Mouse (Mus musculus) liver, embryonic 11.5 days (tissue): ENCODE data around the gene Lsm7. TPM values are rescaled to one million over a fixed set of nuclear protein-coding genes. Genes with fewer than 3 reads are reported as not detected.
"Not testable (repeated sequence)": the region's sequence is repeated elsewhere in the genome, so short reads cannot be mapped to it uniquely, and the experiment has no call there.

Source experiments
- ATAC-seq: fragments of 200-750 bp; cut with Nextera tagmentation; replicated peaks from 2 replicates; pipeline ENCODE4 v1.8.0; 2017; ENCODE audit warnings: moderate number of reproducible peaks, mild to moderate bottlenecking, moderate TSS enrichment, moderate library complexity; ENCODE audit not compliant: low FRiP score
- DNase-seq: peaks from one replicate; pipeline ENCODE4 v3.0.0-alpha.2; 2017; ENCODE audit warnings: low spot score
- H3K27ac ChIP-seq: fragments of 300-500 bp; sonication (generic); 2 replicates; pipeline ENCODE4 v1.5.1; 2014; ENCODE audit warnings: mild to moderate bottlenecking, low read depth, low read length, control low read depth
- H3K27me3 ChIP-seq: fragments of 300-500 bp; sonication (generic); replicated peaks from 2 replicates; pipeline ENCODE4 v1.6.1; 2014; ENCODE audit warnings: low read length, mixed read lengths; ENCODE audit not compliant: control insufficient read depth, insufficient read depth
- H3K36me3 ChIP-seq: fragments of 300-500 bp; sonication (generic); 2 replicates; pipeline ENCODE4 v1.6.1; 2014; ENCODE audit warnings: mild to moderate bottlenecking, low read length, moderate library complexity, mixed read lengths; ENCODE audit not compliant: control insufficient read depth, insufficient read depth
- H3K4me1 ChIP-seq: fragments of 300-500 bp; sonication (generic); replicated peaks from 2 replicates; pipeline ENCODE4 v1.6.1; 2014; ENCODE audit warnings: low read length, mixed read lengths; ENCODE audit not compliant: control insufficient read depth, insufficient read depth
- H3K4me2 ChIP-seq: fragments of 300-500 bp; sonication (generic); 2 replicates; pipeline ENCODE4 v1.6.1; 2014; ENCODE audit warnings: mild to moderate bottlenecking, control low read depth, moderate library complexity
- H3K4me3 ChIP-seq: fragments of 300-500 bp; sonication (generic); 2 replicates; pipeline ENCODE4 v1.5.1; 2014; ENCODE audit warnings: low read depth, low read length, control low read depth
- H3K9ac ChIP-seq: fragments of 300-500 bp; sonication (generic); 2 replicates; pipeline ENCODE4 v1.6.1; 2014; ENCODE audit warnings: low read depth, low read length, control low read depth
- H3K9me3 ChIP-seq: fragments of 300-500 bp; sonication (generic); 2 replicates; pipeline ENCODE4 v1.6.1; 2016; ENCODE audit warnings: low read length, inconsistent platforms, mixed read lengths; ENCODE audit not compliant: control insufficient read depth
- WGBS: fragments of 180-500 bp; shearing (Covaris S2); extraction: QIAGEN DNeasy Blood & Tissue Kit; methylation state at CpG from one replicate; pipeline ENCODE4 v1.1.7; 2014; 5-methylcytosine and 5-hydroxymethylcytosine counted together
- polyA plus RNA-seq: library from polyadenylated mRNA; unstranded; fragments of >200 nt; fragmentation: Nextera tagmentation; extraction: Ambion mirVana; gene quantifications from 2 replicates; pipeline ENCODE4 v1.2.1, GENCODE M21; 2014

Lsm7 gene
- polyA plus RNA-seq, 1 experiment from 2014 or later = 453 TPM

GRCm38 (mm10) chr10:80835617-80836016 lies 19.4 kb downstream of the Lsm7 start:
- no peaks in the 10 kb centered on the region for H3K9me3 ChIP-seq
- H3K4me1 ChIP-seq = peaks cover 12% of the 10 kb centered on the region
- no peak overlapping the region for H3K27ac ChIP-seq
- H3K4me3 ChIP-seq = 0 out of 2 replicates have a peak overlapping the region, but pooled peaks have one; percentile 8
- H3K27me3 ChIP-seq = peaks cover 59% of the 10 kb centered on the region
- H3K9ac ChIP-seq = 0 out of 2 replicates have a peak overlapping the region, but pooled peaks have one; percentile 34
- ATAC-seq (no peak), DNase-seq (no peak)
- H3K36me3 ChIP-seq = no peaks in the 10 kb centered on the region; the same call in 1 of the 2 replicates
- no peak overlapping the region for H3K4me2 ChIP-seq
- 48% methylated on average over 30 of the region's 30 CpGs for WGBS

- DNase-seq = no peak
- H3K4me3 ChIP-seq = no peak overlapping the region
- no peaks in the 10 kb centered on the region for H3K9me3 ChIP-seq
- H3K9ac ChIP-seq = no peak overlapping the region
- H3K4me1 ChIP-seq = peaks cover 34% of the 10 kb centered on the region
- no peak for ATAC-seq
- 75% methylated on average over 7 of the region's 7 CpGs for WGBS
- H3K36me3 ChIP-seq = peaks cover 12% of the 10 kb centered on the region
- H3K27me3 ChIP-seq = peaks cover 51% of the 10 kb centered on the region
- H3K4me2 ChIP-seq = no peak overlapping the region
- no peak overlapping the region for H3K27ac ChIP-seq
Measured at GRCm38 (mm10) chr10:80832818-80833217, 22.2 kb downstream of the Lsm7 start.

DNA sequence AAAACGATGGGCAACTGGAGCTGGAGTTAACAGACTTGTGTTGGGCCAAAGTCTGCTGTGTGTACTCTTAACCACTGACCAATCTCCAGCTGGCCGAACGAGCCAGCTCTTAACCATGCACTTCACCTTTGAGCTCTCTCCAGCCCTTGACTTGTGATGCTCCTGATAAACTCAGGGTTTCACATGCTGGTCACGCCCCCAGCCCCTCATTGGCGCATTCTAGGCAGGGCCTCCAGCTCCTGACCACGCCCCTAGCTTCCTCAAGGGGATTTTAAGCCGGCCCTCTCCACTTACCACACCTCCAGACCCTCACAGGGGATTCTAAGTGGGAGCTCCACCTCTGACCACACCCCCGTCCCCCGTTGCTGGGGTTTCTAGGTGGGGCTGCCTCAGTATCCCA lies 23.9 kb downstream of the Lsm7 start:
- Histone ChIP-seq H3K27me3 (peaks cover 36% of the 10 kb centered on the region), H3K36me3 (peaks cover 12% of the 10 kb centered on the region), H3K4me3 (no peak overlapping the region), H3K4me1 (peaks cover 40% of the 10 kb centered on the region), H3K9me3 (no peaks in the 10 kb centered on the region), H3K27ac (peak overlapping the region; percentile 52), H3K4me2 (peak overlapping the region; percentile 30), H3K9ac (no peak overlapping the region)
- 3% methylated on average over 9 of the region's 9 CpGs for WGBS
- ATAC-seq (peak; percentile 16; the same call in 1 of the 2 replicates), DNase-seq (peak; percentile 63)

DNA sequence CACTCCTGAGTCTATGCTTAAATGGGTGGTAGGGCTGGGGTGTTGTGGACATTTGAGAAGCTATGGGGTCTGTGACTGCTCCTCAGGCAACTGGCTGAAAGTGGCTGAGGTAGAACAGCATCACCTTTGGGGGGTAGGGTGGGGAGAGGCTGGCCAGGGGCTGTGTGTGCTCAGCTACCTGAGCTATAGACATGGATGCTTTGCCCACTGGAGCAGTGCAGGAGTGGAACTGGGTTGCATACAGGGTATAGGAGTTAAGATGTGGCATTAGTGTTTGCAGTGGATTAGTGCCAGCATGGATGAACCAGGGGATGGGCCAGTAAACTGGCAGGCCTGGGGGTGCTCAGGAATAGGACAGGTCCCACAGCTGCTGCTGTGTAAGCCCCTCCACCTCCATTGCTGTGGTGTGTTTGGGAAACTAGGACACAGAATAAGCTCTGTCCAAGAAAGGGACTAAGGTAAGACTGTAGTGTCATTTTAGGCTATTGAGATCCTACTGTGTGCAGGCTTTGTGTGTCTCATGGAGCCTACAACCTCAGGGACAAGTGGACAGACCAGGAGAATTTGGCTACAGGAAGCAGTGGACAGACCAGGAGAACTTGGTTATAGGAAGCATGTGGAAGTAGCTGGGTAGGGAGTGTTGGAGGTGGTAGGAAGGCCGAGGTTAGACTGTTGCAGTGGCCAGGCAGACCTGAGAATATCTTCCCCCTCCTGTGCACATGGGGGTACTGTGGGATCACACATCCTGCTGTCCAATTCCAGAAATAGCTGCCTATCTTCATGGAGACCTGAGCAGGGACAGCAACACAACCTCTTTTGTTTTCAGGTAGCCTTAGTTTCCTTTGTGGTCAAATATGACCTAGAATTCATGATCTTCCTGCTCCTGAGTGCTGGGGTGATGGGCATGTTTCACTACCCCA lies 25.4 kb downstream of the Lsm7 start:
- Histone ChIP-seq H3K4me1 (peaks cover 40% of the 10 kb centered on the region), H3K36me3 (peaks cover 12% of the 10 kb centered on the region), H3K27me3 (peaks cover 21% of the 10 kb centered on the region), H3K4me2 (peak overlapping the region; percentile 20), H3K9me3 (no peaks in the 10 kb centered on the region), H3K4me3 (peak overlapping the region; percentile 20; the same call in 1 of the 2 replicates), H3K27ac (peak overlapping the region; percentile 38), H3K9ac (no peak overlapping the region)
- 55% methylated on average over 1 of the region's 1 CpGs for WGBS
- ATAC-seq = no peak
- DNase-seq = no peak

- H3K9me3 ChIP-seq, H3K9ac ChIP-seq, H3K27ac ChIP-seq, ATAC-seq, DNase-seq: not testable (repeated sequence)
- peak overlapping the region; percentile 69 for H3K4me3 ChIP-seq
- peaks cover 12% of the 10 kb centered on the region for H3K36me3 ChIP-seq
- H3K27me3 ChIP-seq = peaks cover 11% of the 10 kb centered on the region
- H3K4me2 ChIP-seq = peak overlapping the region; percentile 100
- peaks cover 50% of the 10 kb centered on the region for H3K4me1 ChIP-seq
- WGBS = 82% methylated on average over 8 of the region's 9 CpGs
Measured at GRCm38 (mm10) chr10:80828587-80828986, 26.4 kb downstream of the Lsm7 start.

GRCm38 (mm10) chr10:80827870-80828420 lies 27.1 kb downstream of the Lsm7 start:
- WGBS = 75% methylated on average over 10 of the region's 10 CpGs
- ATAC-seq = no peak
- Histone ChIP-seq H3K9ac (peak overlapping the region; percentile 85), H3K4me3 (peak overlapping the region; percentile 69), H3K4me2 (peak overlapping the region; percentile 100), H3K27ac (no peak overlapping the region), H3K4me1 (peaks cover 50% of the 10 kb centered on the region), H3K27me3 (peaks cover 4% of the 10 kb centered on the region), H3K9me3 (no peaks in the 10 kb centered on the region), H3K36me3 (peaks cover 12% of the 10 kb centered on the region)
- DNase-seq = no peak

DNA sequence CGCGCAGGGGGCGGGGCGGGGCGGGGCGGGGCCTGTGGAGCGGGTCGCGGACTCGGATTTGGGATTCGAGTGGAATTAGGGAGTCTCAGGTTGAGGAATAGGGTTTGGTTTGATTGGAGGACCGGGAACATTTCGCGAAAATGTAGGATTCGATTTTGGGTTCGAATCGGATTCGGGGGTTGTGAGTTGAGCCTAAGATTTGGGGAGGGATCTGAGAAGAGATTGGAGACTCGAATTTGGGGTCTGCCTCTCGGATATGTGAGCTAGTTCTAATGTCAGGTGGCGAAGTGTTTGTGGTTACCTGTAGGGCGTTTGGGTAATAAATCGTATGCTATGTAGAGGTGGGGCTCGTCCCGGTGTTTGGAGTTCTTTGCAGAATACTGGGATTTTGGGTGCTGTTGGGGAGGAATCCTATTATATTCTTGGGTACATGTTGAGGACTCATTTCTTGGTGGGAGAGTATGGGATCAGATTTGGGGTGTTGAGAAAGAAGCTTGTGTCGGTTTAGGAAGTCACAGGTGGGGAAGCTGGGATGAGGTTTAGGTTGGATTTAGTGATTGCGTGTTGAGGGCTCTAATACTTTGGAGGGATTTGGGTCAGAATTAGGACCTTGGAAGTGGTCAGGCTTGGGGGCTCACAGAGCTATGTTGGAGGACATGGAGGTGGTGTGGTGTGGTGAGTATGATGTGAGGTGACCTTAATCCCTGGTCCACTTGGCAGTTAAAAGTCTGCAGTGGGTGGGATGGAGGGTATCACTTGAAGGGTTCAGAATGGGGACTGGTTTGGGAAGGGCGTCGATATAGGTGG lies 27.7 kb downstream of the Lsm7 start:
- Histone ChIP-seq H3K27ac (peak overlapping the region; percentile 87), H3K9ac (peak overlapping the region; percentile 85), H3K4me1 (peaks cover 50% of the 10 kb centered on the region), H3K9me3 (no peaks in the 10 kb centered on the region), H3K4me3 (peak overlapping the region; percentile 69), H3K27me3 (peaks cover under 1% of the 10 kb centered on the region; the same call in 1 of the 2 replicates), H3K4me2 (peak overlapping the region; percentile 100), H3K36me3 (peaks cover 12% of the 10 kb centered on the region)
- no peak for ATAC-seq
- DNase-seq = no peak
- 7% methylated on average over 28 of the region's 29 CpGs for WGBS
